Comparison of ENCODE assay signal across 12 mouse cellular contexts in the genomic region with DNA sequence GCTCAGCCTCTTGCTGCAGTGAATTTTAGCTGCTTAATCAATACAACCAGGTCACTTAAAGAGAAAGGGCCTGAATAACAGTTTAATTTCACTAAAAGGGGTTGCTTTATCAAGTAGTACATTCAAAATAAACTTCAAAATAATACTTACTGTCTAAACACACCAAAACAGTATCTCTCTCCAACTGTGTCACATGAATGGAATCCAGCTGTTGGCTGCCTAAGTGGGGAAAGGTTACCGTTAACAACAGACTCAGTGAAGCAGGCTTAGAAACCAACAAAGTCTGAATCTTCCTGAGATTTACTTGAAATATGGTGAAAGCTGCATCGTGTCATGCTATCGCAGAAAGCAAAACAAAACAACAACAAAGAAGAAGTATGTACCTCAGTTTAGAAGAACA. TPM values are rescaled to one million over a fixed set of nuclear protein-coding genes. Genes with fewer than 3 reads are reported as not detected.
DNase-seq lines count a peak whose midpoint lies in the region; ATAC-seq and TF ChIP-seq lines count a peak whose summit lies in the region.
"Had no signal": no experiment of that assay in that cellular context is flagged by ENCODE, and none has a peak within 500 bp of the region (broad histone marks: within the 10 kb centered on the region; RNA-seq: fewer than 3 reads in every experiment).

No protein-coding gene starts in this region.

- no peak for TF ChIP-seq CTCF in layer of hippocampus, adult 2 months (conservative IDR thresholded peaks at IDR 0.05)

- DNase-seq in heart, embryonic 10.5 days (ENCODE audit: low spot score): no peak
- DNase-seq in heart, adult 9 months (ENCODE audit: low spot score in 2 of 2): no peak
- DNase-seq in layer of hippocampus, adult 2 months (ENCODE audit: low spot score in 2 of 2): no peak
- DNase-seq in layer of hippocampus, postnatal 25 days (ENCODE audit: extremely low spot score in 1 of 2, low spot score in 1 of 2): no peak
- peak; percentile 79 for DNase-seq in adipocyte (ENCODE audit: low spot score)
- DNase-seq in heart, postnatal 10 days: peak; percentile 28 to 31
- DNase-seq in retina, embryonic 14.5 days (ENCODE audit: low spot score): no peak
- DNase-seq: liver, postnatal 0 days had no signal

- WGBS in heart, embryonic 10.5 days: 73% methylated on average over 3 of the region's 3 CpGs

- H3K4me3 ChIP-seq in heart, embryonic 10.5 days: no peak overlapping the region
- H3K4me3 ChIP-seq in layer of hippocampus, adult 2 months: no peak overlapping the region

- H3K27ac ChIP-seq in heart, embryonic 10.5 days: 0 out of 2 replicates have a peak overlapping the region, but pooled peaks have one; percentile 16
- peak overlapping the region; percentile 52; the same call in 1 of the 2 replicates for H3K27ac ChIP-seq in layer of hippocampus, adult 2 months
- H3K27ac ChIP-seq: hindbrain, postnatal 0 days had no signal

- H3K36me3 ChIP-seq in heart, embryonic 10.5 days: peaks cover 56% of the 10 kb centered on the region

- intact Hi-C loops in heart, postnatal 10 days (cut with DNase I): no loop called here

- peaks cover 31% of the 10 kb centered on the region for H3K4me1 ChIP-seq in heart, embryonic 10.5 days

- no peak for ATAC-seq in activated CD4-positive, CD25-positive, alpha-beta regulatory T cell, adult 4 months
- ATAC-seq: hindbrain, postnatal 0 days; liver, postnatal 0 days had no signal

- H3K27me3 ChIP-seq in heart, embryonic 10.5 days (ENCODE audit: insufficient read depth, poor library complexity, severe bottlenecking): no peaks in the 10 kb centered on the region

- no peaks in the 10 kb centered on the region for H3K9me3 ChIP-seq in heart, embryonic 10.5 days

RNA-seq across cellular contexts. Expression of gene Cdkl1, which starts 21.9 kb away (rescaled TPM):
- 3.6 and 5.9 TPM in 2 replicates for polyA plus RNA-seq in heart, embryonic 10.5 days (2016; fragmentation: Nextera tagmentation; extraction: Ambion mirVana)
- 10 to 100 TPM; 21.5 to 27.4 TPM for total RNA-seq in layer of hippocampus, adult 2 months (2021)
- 10 to 100 TPM; 20.5 to 20.9 TPM for total RNA-seq in layer of hippocampus, postnatal 25 days (2021)
- total RNA-seq in heart, postnatal 10 days (2021): 1 to 10 TPM; 7.0 to 9.2 TPM
- polyA plus RNA-seq in activated CD4-positive, CD25-positive, alpha-beta regulatory T cell, adult 4 months (2017; shearing (Covaris generic)): not detected
- total RNA-seq: hematopoietic stem cell, adult 5-6 weeks had no signal
- polyA plus RNA-seq: C2C12 had no signal

Comparison
In these comparisons a context has a peak if more than half of its experiments do, and no peak if none do; other contexts are left out.
1. DNase-seq: peak in adipocyte (single experiment) and heart, postnatal 10 days (2 of 2); none in heart, embryonic 10.5 days (single experiment), heart, adult 9 months (0 of 2), layer of hippocampus, adult 2 months (0 of 2), layer of hippocampus, postnatal 25 days (0 of 2) and retina, embryonic 14.5 days (single experiment).